Mouse (Mus musculus): ENCODE results near the gene Chst7. TPM values are rescaled to one million over a fixed set of nuclear protein-coding genes. Genes with fewer than 3 reads are reported as not detected.

The Chst7 gene
- polyA plus RNA-seq, 1 experiment from 2014 or later = 4.2 TPM

DNA sequence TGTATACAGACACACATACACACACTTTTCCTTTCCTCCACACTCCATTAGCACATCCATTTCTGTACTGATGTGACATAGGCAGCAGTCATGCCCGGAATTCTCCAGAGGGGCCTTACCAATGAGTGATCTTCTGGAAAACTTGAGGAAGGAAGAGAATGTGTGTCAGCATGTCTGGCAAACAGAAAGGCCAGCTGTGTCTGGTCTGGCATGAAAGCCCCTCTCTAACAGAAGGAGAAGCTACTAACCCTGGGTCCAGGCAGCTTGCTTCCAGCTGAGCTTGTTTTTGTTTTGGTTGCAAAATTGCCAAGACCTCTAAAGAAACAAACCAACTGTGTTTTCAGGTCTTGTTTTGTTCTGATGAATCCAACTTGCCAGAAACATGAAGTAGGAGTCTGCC, 70.1 kb downstream of the Chst7 start:
- ATAC-seq (ENCODE audit: insufficient number of reproducible peaks, low FRiP score) = no peak
- H3K9me3 ChIP-seq (replicated peaks) = no peaks in the 10 kb centered on the region
- 63% methylated on average over 1 of the region's 1 CpGs for WGBS

More for the DNA sequence above, 70.1 kb downstream of the Chst7 start:
- no peak overlapping the region for H3K4me3 ChIP-seq
- H3K4me2 ChIP-seq = no peak overlapping the region
- H3K27me3 ChIP-seq (replicated peaks) = no peaks in the 10 kb centered on the region
- H3K36me3 ChIP-seq = no peaks in the 10 kb centered on the region
- no peak overlapping the region for H3K9ac ChIP-seq
- no peaks in the 10 kb centered on the region for H3K4me1 ChIP-seq (replicated peaks)
- no peak overlapping the region for H3K27ac ChIP-seq (ENCODE audit: poor library complexity, severe bottlenecking)

Other genes with a start within 250 kb of the Chst7 start
- gene Slc9a7, start 232.2 kb downstream of the Chst7 start, polyA plus RNA-seq (2016; fragmentation: Nextera tagmentation; extraction: Ambion mirVana) = 6.1 and 7.9 TPM in 2 replicates

All from heart, embryonic 12.5 days (tissue).